8 mouse cellular contexts compared by ENCODE assay signal in the genomic region with DNA sequence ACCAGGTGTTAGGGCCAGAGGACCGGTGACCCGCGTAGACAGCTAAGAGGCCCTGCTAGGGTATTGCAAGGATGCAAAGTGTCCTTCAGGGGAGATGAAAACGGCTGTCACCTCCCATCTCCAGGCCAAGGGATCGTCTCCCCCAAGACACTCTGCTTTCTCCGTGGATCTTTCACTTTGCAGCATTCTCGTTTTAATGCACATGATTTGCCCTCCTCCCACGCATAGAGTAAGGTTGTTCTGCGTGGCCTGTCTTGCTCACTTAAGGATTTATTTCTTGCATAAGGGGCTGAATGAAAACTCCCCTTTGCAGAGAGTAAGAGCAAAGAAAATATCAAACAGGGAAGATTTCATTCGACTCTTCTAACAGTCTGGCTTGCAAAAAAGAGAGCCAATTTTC. TPM values are rescaled to one million over a fixed set of nuclear protein-coding genes. Genes with fewer than 3 reads are reported as not detected.
A peak's percentile ranks its signal among the peaks of the same experiment; 100 is the strongest.
DNase-seq lines count a peak whose midpoint lies in the region; ATAC-seq and TF ChIP-seq lines count a peak whose summit lies in the region.

No protein-coding gene starts in this region.

- no peaks in the 10 kb centered on the region for H3K9me3 ChIP-seq in heart, embryonic 13.5 days
- no peaks in the 10 kb centered on the region for H3K9me3 ChIP-seq in embryonic facial prominence, embryonic 11.5 days (replicated peaks; ENCODE audit: control insufficient read depth, low read length)
- H3K9me3 ChIP-seq in intestine, embryonic 14.5 days (ENCODE audit: control insufficient read depth, low read length), result no peaks in the 10 kb centered on the region
- H3K9me3 ChIP-seq in midbrain, postnatal 0 days (ENCODE audit: low read length), result no peaks in the 10 kb centered on the region

- H3K4me2 ChIP-seq in heart, embryonic 13.5 days, result peak overlapping the region; percentile 88
- H3K4me2 ChIP-seq in embryonic facial prominence, embryonic 11.5 days (ENCODE audit: low read depth, low read length), result peak overlapping the region; percentile 84
- peak overlapping the region; percentile 99 for H3K4me2 ChIP-seq in intestine, embryonic 14.5 days (ENCODE audit: low read length)
- H3K4me2 ChIP-seq in midbrain, postnatal 0 days (ENCODE audit: low read depth, low read length, poor library complexity, severe bottlenecking), result peak overlapping the region; percentile 100

- H3K9ac ChIP-seq in heart, embryonic 13.5 days, result peak overlapping the region; percentile 97
- H3K9ac ChIP-seq in embryonic facial prominence, embryonic 11.5 days (replicated peaks; ENCODE audit: low read length), result no peak overlapping the region
- H3K9ac ChIP-seq in intestine, embryonic 14.5 days (ENCODE audit: low read length), result no peak overlapping the region
- H3K9ac ChIP-seq in midbrain, postnatal 0 days (replicated peaks; ENCODE audit: low read length, poor library complexity, severe bottlenecking), result 0 out of 2 replicates have a peak overlapping the region, but pooled peaks have one; percentile 9

- DNase-seq in heart, adult 11 months, result no peak
- DNase-seq in embryonic facial prominence, embryonic 11.5 days (ENCODE audit: low spot score), result no peak
- DNase-seq in intestine, embryonic 14.5 days (ENCODE audit: low spot score), result no peak
- no peak for DNase-seq in midbrain, postnatal 0 days (ENCODE audit: low spot score)
- no peak for DNase-seq in spleen, postnatal 4 days (ENCODE audit: low spot score in 2 of 2)
- no peak for DNase-seq in adrenal gland, postnatal 14 days
- DNase-seq in B cell, adult 2 months, result no peak

- peaks cover 33% of the 10 kb centered on the region for H3K4me1 ChIP-seq in heart, embryonic 13.5 days
- peaks cover 15% of the 10 kb centered on the region for H3K4me1 ChIP-seq in embryonic facial prominence, embryonic 11.5 days (ENCODE audit: control insufficient read depth, insufficient read depth, low read length)
- peaks cover 20% of the 10 kb centered on the region for H3K4me1 ChIP-seq in intestine, embryonic 14.5 days (replicated peaks; ENCODE audit: control insufficient read depth, insufficient read depth, low read length)
- peaks cover 13% of the 10 kb centered on the region; the same call in 1 of the 2 replicates for H3K4me1 ChIP-seq in midbrain, postnatal 0 days (ENCODE audit: insufficient read depth, low read length)

- WGBS in heart, embryonic 13.5 days, result 11% methylated on average over 10 of the region's 10 CpGs
- WGBS in embryonic facial prominence, embryonic 11.5 days, result 3% methylated on average over 10 of the region's 10 CpGs
- WGBS in intestine, embryonic 14.5 days, result 8% methylated on average over 10 of the region's 10 CpGs
- WGBS in midbrain, postnatal 0 days, result 5% methylated on average over 10 of the region's 10 CpGs

- no peaks in the 10 kb centered on the region for H3K36me3 ChIP-seq in heart, embryonic 13.5 days
- no peaks in the 10 kb centered on the region for H3K36me3 ChIP-seq in embryonic facial prominence, embryonic 11.5 days (replicated peaks; ENCODE audit: control insufficient read depth, insufficient read depth, low read depth, low read length)
- no peaks in the 10 kb centered on the region for H3K36me3 ChIP-seq in intestine, embryonic 14.5 days (ENCODE audit: control insufficient read depth, insufficient read depth, low read length)
- H3K36me3 ChIP-seq in midbrain, postnatal 0 days (ENCODE audit: insufficient read depth, low read length), result no peaks in the 10 kb centered on the region

- H3K27ac ChIP-seq in heart, embryonic 13.5 days (replicated peaks), result peak overlapping the region; percentile 42
- H3K27ac ChIP-seq in embryonic facial prominence, embryonic 11.5 days (replicated peaks; ENCODE audit: low read depth, low read length), result no peak overlapping the region
- no peak overlapping the region for H3K27ac ChIP-seq in intestine, embryonic 14.5 days (ENCODE audit: low read depth)
- H3K27ac ChIP-seq in midbrain, postnatal 0 days (ENCODE audit: low read depth, low read length), result no peak overlapping the region

- peak overlapping the region; percentile 87 for H3K4me3 ChIP-seq in heart, embryonic 13.5 days
- H3K4me3 ChIP-seq in embryonic facial prominence, embryonic 11.5 days (ENCODE audit: low read depth, low read length), result peak overlapping the region; percentile 44
- peak overlapping the region; percentile 74 for H3K4me3 ChIP-seq in intestine, embryonic 14.5 days (ENCODE audit: low read depth, low read length)
- peak overlapping the region; percentile 51 for H3K4me3 ChIP-seq in midbrain, postnatal 0 days (ENCODE audit: low read depth, low read length)

- peaks cover 53% of the 10 kb centered on the region for H3K27me3 ChIP-seq in heart, embryonic 13.5 days (replicated peaks)
- H3K27me3 ChIP-seq in embryonic facial prominence, embryonic 11.5 days (ENCODE audit: control insufficient read depth, insufficient read depth, low read length), result peaks cover 29% of the 10 kb centered on the region
- peaks cover 40% of the 10 kb centered on the region for H3K27me3 ChIP-seq in intestine, embryonic 14.5 days (replicated peaks; ENCODE audit: control insufficient read depth, insufficient read depth, low read length)
- H3K27me3 ChIP-seq in midbrain, postnatal 0 days (ENCODE audit: insufficient read depth, low read length), result peaks cover 51% of the 10 kb centered on the region

- no peak for TF ChIP-seq CTCF in midbrain, postnatal 0 days (IDR thresholded peaks at IDR 0.05)

- ATAC-seq in heart, embryonic 13.5 days (ENCODE audit: extremely low read depth, insufficient number of reproducible peaks, low FRiP score, low TSS enrichment), result no peak
- no peak for ATAC-seq in embryonic facial prominence, embryonic 11.5 days (replicated peaks; ENCODE audit: insufficient number of reproducible peaks, low FRiP score, low TSS enrichment, low read depth)
- no peak for ATAC-seq in intestine, embryonic 14.5 days (replicated peaks; ENCODE audit: low FRiP score, low TSS enrichment, low read depth)
- ATAC-seq in midbrain, postnatal 0 days (ENCODE audit: low FRiP score), result no peak

RNA-seq across cellular contexts. Expression of a gene that starts 0.6 kb away (rescaled TPM):
- polyA plus RNA-seq in heart, embryonic 13.5 days (2015; fragmentation: Nextera tagmentation; extraction: Ambion mirVana), result 18.3 and 20.2 TPM in 2 replicates
- 1.1 and 2.9 TPM in 2 replicates for polyA plus RNA-seq in embryonic facial prominence, embryonic 11.5 days (2014; fragmentation: Nextera tagmentation; extraction: Ambion mirVana)
- 6.6 and 7.8 TPM in 2 replicates for polyA plus RNA-seq in intestine, embryonic 14.5 days (2014; fragmentation: Nextera tagmentation; extraction: Ambion mirVana)
- 3.7 and 4.0 TPM in 2 replicates for total RNA-seq in midbrain, postnatal 0 days (2014; rRNA removed)
- polyA plus RNA-seq in midbrain, postnatal 0 days (2015; fragmentation: Nextera tagmentation; extraction: Ambion mirVana), result 2.0 TPM in 2 replicates
- 7.0 and 7.2 TPM in 2 replicates for total RNA-seq in adrenal gland, postnatal 14 days (2021)

Comparison
In these comparisons a context has a peak if more than half of its experiments do, and no peak if none do; other contexts are left out.
1. H3K9ac ChIP-seq: peak in heart, embryonic 13.5 days (single experiment) and midbrain, postnatal 0 days (single experiment); none in embryonic facial prominence, embryonic 11.5 days (single experiment) and intestine, embryonic 14.5 days (single experiment).
2. Peak in every context shown above with its lines, with median percentiles within 50 percentile points of each other: H3K4me2 ChIP-seq and H3K4me3 ChIP-seq.